Mouse (Mus musculus): ENCODE measurements around the gene Gm20388. TPM values are rescaled to one million over a fixed set of nuclear protein-coding genes. Genes with fewer than 3 reads are reported as not detected.
A peak's percentile ranks its signal among the peaks of the same experiment; 100 is the strongest.

The Gm20388 gene
- polyA plus RNA-seq, 1 experiment, result 28.1 TPM

GRCm38 (mm10) chr8:122475580-122476320 lies 2565.1 kb downstream of the Gm20388 start, which contains the start of the genes Rnf166 and Ctu2:
Gene Rnf166, minus strand, starts transcription at chr8:122476064.
Gene Ctu2, plus strand, starts transcription at chr8:122476143.
- Histone ChIP-seq H3K4me1 (ENCODE audit: control insufficient read depth, insufficient read depth, low read length) (no peaks in the 10 kb centered on the region), H3K36me3 (ENCODE audit: control insufficient read depth, insufficient read depth, low read length, poor library complexity, severe bottlenecking) (peaks cover 24% of the 10 kb centered on the region)

GRCm38 (mm10) chr8:122482448-122482847 lies 2571.8 kb downstream of the Gm20388 start:
- Histone ChIP-seq H3K4me1 (ENCODE audit: control insufficient read depth, insufficient read depth, low read length) (no peaks in the 10 kb centered on the region), H3K9ac (ENCODE audit: low read depth, poor library complexity, severe bottlenecking) (no peak overlapping the region), H3K27ac (ENCODE audit: insufficient read depth, low read length) (no peak overlapping the region), H3K27me3 (ENCODE audit: control insufficient read depth, insufficient read depth, low read length, poor library complexity, severe bottlenecking) (no peaks in the 10 kb centered on the region), H3K9me3 (replicated peaks; ENCODE audit: control insufficient read depth, insufficient read depth, low read length, poor library complexity, severe bottlenecking) (no peaks in the 10 kb centered on the region), H3K4me3 (ENCODE audit: low read depth, low read length) (no peak overlapping the region), H3K36me3 (ENCODE audit: control insufficient read depth, insufficient read depth, low read length, poor library complexity, severe bottlenecking) (peaks cover 86% of the 10 kb centered on the region)
- no peak for TF ChIP-seq POLR2A (IDR thresholded peaks at IDR 0.05; ENCODE audit: insufficient read depth, low read length)
- no peak for TF ChIP-seq EP300 (IDR thresholded peaks at IDR 0.05; ENCODE audit: insufficient read depth, low read depth, low read length)
- TF ChIP-seq CTCF (IDR thresholded peaks at IDR 0.05; ENCODE audit: low read depth, low read length), result no peak

More at GRCm38 (mm10) chr8:122475580-122476320, 2565.1 kb downstream of the Gm20388 start, which contains the start of the genes Rnf166 and Ctu2:
- Histone ChIP-seq H3K27ac (ENCODE audit: insufficient read depth, low read length) (no peak within 1 kb of the TSS), H3K27me3 (ENCODE audit: control insufficient read depth, insufficient read depth, low read length, poor library complexity, severe bottlenecking) (no peaks in the 10 kb centered on the region), H3K9me3 (replicated peaks; ENCODE audit: control insufficient read depth, insufficient read depth, low read length, poor library complexity, severe bottlenecking) (no peaks in the 10 kb centered on the region), H3K4me3 (ENCODE audit: low read depth, low read length) (peak within 1 kb of the TSS; percentile 99), H3K9ac (ENCODE audit: low read depth, poor library complexity, severe bottlenecking) (peak within 1 kb of the TSS; percentile 93)
- TF ChIP-seq EP300 (IDR thresholded peaks at IDR 0.05; ENCODE audit: insufficient read depth, low read depth, low read length) (no peak), POLR2A (IDR thresholded peaks at IDR 0.05; ENCODE audit: insufficient read depth, low read length) (no peak), CTCF (IDR thresholded peaks at IDR 0.05; ENCODE audit: low read depth, low read length) (no peak)

GRCm38 (mm10) chr8:122483877-122484276 lies 2573.2 kb downstream of the Gm20388 start:
- Histone ChIP-seq H3K4me3 (ENCODE audit: low read depth, low read length) (no peak overlapping the region), H3K36me3 (ENCODE audit: control insufficient read depth, insufficient read depth, low read length, poor library complexity, severe bottlenecking) (peaks cover 84% of the 10 kb centered on the region), H3K27me3 (ENCODE audit: control insufficient read depth, insufficient read depth, low read length, poor library complexity, severe bottlenecking) (no peaks in the 10 kb centered on the region), H3K9ac (ENCODE audit: low read depth, poor library complexity, severe bottlenecking) (no peak overlapping the region), H3K27ac (ENCODE audit: insufficient read depth, low read length) (no peak overlapping the region), H3K4me1 (ENCODE audit: control insufficient read depth, insufficient read depth, low read length) (no peaks in the 10 kb centered on the region), H3K9me3 (replicated peaks; ENCODE audit: control insufficient read depth, insufficient read depth, low read length, poor library complexity, severe bottlenecking) (no peaks in the 10 kb centered on the region)
- TF ChIP-seq CTCF (IDR thresholded peaks at IDR 0.05; ENCODE audit: low read depth, low read length), result peak; percentile 47
- TF ChIP-seq POLR2A (IDR thresholded peaks at IDR 0.05; ENCODE audit: insufficient read depth, low read length), result no peak
- TF ChIP-seq EP300 (IDR thresholded peaks at IDR 0.05; ENCODE audit: insufficient read depth, low read depth, low read length), result no peak

- Histone ChIP-seq H3K27ac (ENCODE audit: insufficient read depth, low read length) (no peak overlapping the region), H3K4me1 (ENCODE audit: control insufficient read depth, insufficient read depth, low read length) (no peaks in the 10 kb centered on the region), H3K9me3 (replicated peaks; ENCODE audit: control insufficient read depth, insufficient read depth, low read length, poor library complexity, severe bottlenecking) (no peaks in the 10 kb centered on the region), H3K4me3 (ENCODE audit: low read depth, low read length) (no peak overlapping the region), H3K9ac (ENCODE audit: low read depth, poor library complexity, severe bottlenecking) (no peak overlapping the region), H3K36me3 (ENCODE audit: control insufficient read depth, insufficient read depth, low read length, poor library complexity, severe bottlenecking) (peaks cover 84% of the 10 kb centered on the region), H3K27me3 (ENCODE audit: control insufficient read depth, insufficient read depth, low read length, poor library complexity, severe bottlenecking) (no peaks in the 10 kb centered on the region)
- TF ChIP-seq EP300 (IDR thresholded peaks at IDR 0.05; ENCODE audit: insufficient read depth, low read depth, low read length) (no peak), POLR2A (IDR thresholded peaks at IDR 0.05; ENCODE audit: insufficient read depth, low read length) (no peak), CTCF (IDR thresholded peaks at IDR 0.05; ENCODE audit: low read depth, low read length) (no peak)
These were observed 2574.2 kb downstream of the Gm20388 start for GRCm38 (mm10) chr8:122484831-122485230.

- Histone ChIP-seq H3K9ac (ENCODE audit: low read depth, poor library complexity, severe bottlenecking) (no peak overlapping the region), H3K27ac (ENCODE audit: insufficient read depth, low read length) (no peak overlapping the region), H3K4me3 (ENCODE audit: low read depth, low read length) (no peak overlapping the region), H3K36me3 (ENCODE audit: control insufficient read depth, insufficient read depth, low read length, poor library complexity, severe bottlenecking) (peaks cover 81% of the 10 kb centered on the region), H3K4me1 (ENCODE audit: control insufficient read depth, insufficient read depth, low read length) (no peaks in the 10 kb centered on the region), H3K9me3 (replicated peaks; ENCODE audit: control insufficient read depth, insufficient read depth, low read length, poor library complexity, severe bottlenecking) (no peaks in the 10 kb centered on the region), H3K27me3 (ENCODE audit: control insufficient read depth, insufficient read depth, low read length, poor library complexity, severe bottlenecking) (no peaks in the 10 kb centered on the region)
- TF ChIP-seq CTCF (IDR thresholded peaks at IDR 0.05; ENCODE audit: low read depth, low read length), result no peak
- TF ChIP-seq POLR2A (IDR thresholded peaks at IDR 0.05; ENCODE audit: insufficient read depth, low read length), result no peak
- TF ChIP-seq EP300 (IDR thresholded peaks at IDR 0.05; ENCODE audit: insufficient read depth, low read depth, low read length), result no peak
These were observed 2577.7 kb downstream of the Gm20388 start for GRCm38 (mm10) chr8:122488387-122488786.

Measured in ES-Bruce4 (cell line).